Mouse (Mus musculus): ENCODE results near the gene Git1.

DNA sequence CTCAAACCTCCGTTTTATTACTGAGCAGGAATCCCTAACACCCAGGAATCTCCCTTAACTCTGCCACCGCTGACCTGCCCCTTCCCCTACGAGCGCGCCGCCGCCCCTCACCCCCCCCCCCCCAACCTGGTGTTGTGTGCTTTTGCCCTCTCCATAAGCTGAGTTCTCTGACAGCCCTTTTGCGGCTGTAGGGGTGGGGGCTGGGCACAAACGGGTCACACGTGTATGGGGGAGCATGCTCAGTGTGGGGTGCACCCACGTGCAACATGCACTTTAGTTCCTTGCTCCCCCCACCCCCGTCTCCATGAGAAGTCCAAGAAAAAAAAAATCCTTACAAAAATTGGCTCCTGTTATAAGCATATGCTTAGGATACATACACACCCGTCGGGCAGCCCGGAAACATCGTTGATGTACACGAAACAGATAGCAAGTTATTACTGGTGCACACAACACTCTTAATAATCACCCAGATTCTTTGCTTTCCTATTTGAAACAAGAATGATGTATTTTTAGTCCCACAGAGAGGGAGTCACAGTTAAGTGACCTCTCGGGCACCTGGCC, 971 bp upstream of the Git1 start:
- TF ChIP-seq CTCF (IDR thresholded peaks at IDR 0.05; ENCODE audit: borderline replicate concordance, insufficient read depth, low read depth, low read length) (no peak), POLR2A (IDR thresholded peaks at IDR 0.05; ENCODE audit: borderline replicate concordance, insufficient read depth, low read length) (no peak)

Data from cerebellum, adult 2 months (tissue).